Mouse (Mus musculus): ENCODE data around the gene Pakap.

Gene Pakap

GRCm38 (mm10) chr4:57574181-57574580 lies 6.2 kb downstream of the Pakap start:
- no peak for DNase-seq (ENCODE audit: low spot score in 2 of 2)

GRCm38 (mm10) chr4:57574646-57575045 lies 6.7 kb downstream of the Pakap start:
- DNase-seq (ENCODE audit: low spot score in 2 of 2): no peak

GRCm38 (mm10) chr4:57575686-57576085 lies 7.7 kb downstream of the Pakap start:
- DNase-seq (ENCODE audit: low spot score in 2 of 2): no peak

GRCm38 (mm10) chr4:57576095-57576494 lies 8.1 kb downstream of the Pakap start:
- DNase-seq (ENCODE audit: low spot score in 2 of 2): no peak

GRCm38 (mm10) chr4:57579683-57580082 lies 11.7 kb downstream of the Pakap start:
- DNase-seq (ENCODE audit: low spot score in 2 of 2): no peak

- DNase-seq (ENCODE audit: low spot score in 2 of 2): no peak
These were observed 17.4 kb downstream of the Pakap start for GRCm38 (mm10) chr4:57585281-57585800.

- DNase-seq (ENCODE audit: low spot score in 2 of 2): no peak
These were observed 19.1 kb downstream of the Pakap start for GRCm38 (mm10) chr4:57586933-57587658.

- DNase-seq (ENCODE audit: low spot score in 2 of 2): no peak
These were observed 20.4 kb downstream of the Pakap start for GRCm38 (mm10) chr4:57588356-57588755.

- no peak for DNase-seq (ENCODE audit: low spot score in 2 of 2)
These were observed 24.8 kb downstream of the Pakap start for GRCm38 (mm10) chr4:57592751-57593150.

GRCm38 (mm10) chr4:57599946-57600345 lies 32.0 kb downstream of the Pakap start:
- DNase-seq (ENCODE audit: low spot score in 2 of 2): no peak

- no peak for DNase-seq (ENCODE audit: low spot score in 2 of 2)
These were observed 32.9 kb downstream of the Pakap start for GRCm38 (mm10) chr4:57600685-57601457.

- no peak for DNase-seq (ENCODE audit: low spot score in 2 of 2)
These were observed 33.5 kb downstream of the Pakap start for GRCm38 (mm10) chr4:57601458-57601835.

- no peak for DNase-seq (ENCODE audit: low spot score in 2 of 2)
These were observed 34.1 kb downstream of the Pakap start for GRCm38 (mm10) chr4:57601903-57602617.

- no peak for DNase-seq (ENCODE audit: low spot score in 2 of 2)
These were observed 38.3 kb downstream of the Pakap start for GRCm38 (mm10) chr4:57606258-57606657.

- peak in 1 of 2 experiments; percentile 91 for DNase-seq (ENCODE audit: low spot score in 2 of 2)
These were observed 39.4 kb downstream of the Pakap start for GRCm38 (mm10) chr4:57607247-57607942.

- no peak for DNase-seq (ENCODE audit: low spot score in 2 of 2)
These were observed 43.5 kb downstream of the Pakap start for GRCm38 (mm10) chr4:57611303-57612077.

GRCm38 (mm10) chr4:57612716-57613115 lies 44.7 kb downstream of the Pakap start:
- no peak for DNase-seq (ENCODE audit: low spot score in 2 of 2)

- no peak for DNase-seq (ENCODE audit: low spot score in 2 of 2)
These were observed 46.7 kb downstream of the Pakap start for GRCm38 (mm10) chr4:57614686-57615085.

- DNase-seq (ENCODE audit: low spot score in 2 of 2): no peak
These were observed 50.8 kb downstream of the Pakap start for GRCm38 (mm10) chr4:57618743-57619142.

- peak; percentile 42 to 58 for DNase-seq (ENCODE audit: low spot score in 2 of 2)
These were observed 54.8 kb downstream of the Pakap start for GRCm38 (mm10) chr4:57622816-57623215.

GRCm38 (mm10) chr4:57624819-57625218 lies 56.8 kb downstream of the Pakap start:
- no peak for DNase-seq (ENCODE audit: low spot score in 2 of 2)
